Mouse (Mus musculus) heart, embryonic 11.5 days (tissue): ENCODE results near the gene Armh1. TPM values are rescaled to one million over a fixed set of nuclear protein-coding genes. Genes with fewer than 3 reads are reported as not detected.

Experiments used
- ATAC-seq: fragments of 200-750 bp; cut with Nextera tagmentation; replicated peaks from 2 replicates; pipeline ENCODE4 v1.8.0; 2017; ENCODE audit warnings: moderate library complexity; ENCODE audit not compliant: insufficient number of reproducible peaks, low FRiP score, low TSS enrichment
- H3K27ac ChIP-seq: fragments of 300-500 bp; sonication (generic); 2 replicates; pipeline ENCODE4 v1.5.1; 2014; ENCODE audit warnings: mild to moderate bottlenecking, low read depth, low read length
- H3K27me3 ChIP-seq: fragments of 300-500 bp; sonication (generic); 2 replicates; pipeline ENCODE4 v1.6.1; 2014; ENCODE audit warnings: mild to moderate bottlenecking, low read length, mixed read lengths; ENCODE audit not compliant: control insufficient read depth, insufficient read depth
- H3K36me3 ChIP-seq: fragments of 300-500 bp; sonication (generic); 2 replicates; pipeline ENCODE4 v1.6.1; 2014; ENCODE audit warnings: mild to moderate bottlenecking, low read length, moderate library complexity, mixed read lengths; ENCODE audit not compliant: control insufficient read depth, insufficient read depth
- H3K4me1 ChIP-seq: fragments of 300-500 bp; sonication (generic); 2 replicates; pipeline ENCODE4 v1.6.1; 2014; ENCODE audit warnings: low read length; ENCODE audit not compliant: control insufficient read depth, insufficient read depth
- H3K4me2 ChIP-seq: fragments of 300-500 bp; sonication (generic); 2 replicates; pipeline ENCODE4 v1.6.1; 2014; ENCODE audit warnings: mild to moderate bottlenecking, moderate library complexity
- H3K4me3 ChIP-seq: fragments of 300-500 bp; sonication (generic); 2 replicates; pipeline ENCODE4 v1.5.1; 2014; ENCODE audit warnings: low read depth, low read length
- H3K9ac ChIP-seq: fragments of 300-500 bp; sonication (generic); 2 replicates; pipeline ENCODE4 v1.6.1; 2014; ENCODE audit warnings: mild to moderate bottlenecking, low read depth, low read length, moderate library complexity
- H3K9me3 ChIP-seq: fragments of 300-500 bp; sonication (generic); replicated peaks from 2 replicates; pipeline ENCODE4 v1.6.1; 2016; ENCODE audit warnings: low read length; ENCODE audit not compliant: control insufficient read depth
- WGBS: fragments of 180-500 bp; shearing (Covaris S2); extraction: QIAGEN DNeasy Blood & Tissue Kit; methylation state at CpG from one replicate; pipeline ENCODE4 v1.1.7; 2014; ENCODE audit not compliant: insufficient replicate concordance; 5-methylcytosine and 5-hydroxymethylcytosine counted together
- polyA plus RNA-seq: library from polyadenylated mRNA; unstranded; fragments of >200 nt; fragmentation: Nextera tagmentation; extraction: Ambion mirVana; gene quantifications from 2 replicates; pipeline ENCODE4 v1.2.1, GENCODE M21; 2014

Gene Armh1
- polyA plus RNA-seq: 0.14 TPM in 1 of 2 replicates, not detected in the other

DNA sequence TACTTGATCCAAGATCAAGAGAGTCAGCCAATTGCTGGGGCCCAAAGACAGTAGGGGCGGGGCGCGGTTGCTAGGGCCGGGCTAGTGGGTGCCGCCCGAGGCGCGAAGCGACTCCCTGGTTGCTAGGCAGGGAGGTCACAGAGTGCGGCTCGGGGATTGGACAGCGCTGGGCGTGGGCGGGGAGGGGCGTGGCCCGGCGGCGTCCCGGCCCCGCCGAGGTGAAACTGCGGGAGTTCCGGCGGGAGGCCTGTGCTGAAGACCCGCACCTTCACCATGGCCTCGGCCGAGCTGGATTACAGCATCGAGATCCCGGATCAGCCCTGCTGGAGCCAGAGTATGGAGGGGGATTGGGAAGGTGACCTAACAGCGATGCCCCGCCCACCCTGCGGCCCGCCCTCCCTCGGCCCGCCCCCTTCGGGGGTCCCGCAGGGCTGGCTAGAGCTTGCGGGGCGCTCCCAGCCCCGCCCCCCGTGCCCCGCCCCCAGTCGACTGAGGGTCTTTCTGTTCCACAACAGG, at the start of gene Armh1, which contains the start of gene Tmem53:
Armh1 (minus strand) TSS at position 325 of the 516 bp plus-strand sequence.
Tmem53 (plus strand) TSS at position 151 of the 516 bp plus-strand sequence.
- no peaks in the 10 kb centered on the region for H3K9me3 ChIP-seq
- H3K36me3 ChIP-seq: no peaks in the 10 kb centered on the region
- H3K4me3 ChIP-seq: peak within 1 kb of the TSS; percentile 64
- ATAC-seq: peak; percentile 99
- H3K27me3 ChIP-seq: no peaks in the 10 kb centered on the region
- H3K9ac ChIP-seq: peak within 1 kb of the TSS; percentile 84
- peaks cover 13% of the 10 kb centered on the region; the same call in 1 of the 2 replicates for H3K4me1 ChIP-seq
- peak within 1 kb of the TSS; percentile 75 for H3K4me2 ChIP-seq
- H3K27ac ChIP-seq: peak within 1 kb of the TSS; percentile 78
- 0% methylated on average over 37 of the region's 43 CpGs for WGBS

DNA sequence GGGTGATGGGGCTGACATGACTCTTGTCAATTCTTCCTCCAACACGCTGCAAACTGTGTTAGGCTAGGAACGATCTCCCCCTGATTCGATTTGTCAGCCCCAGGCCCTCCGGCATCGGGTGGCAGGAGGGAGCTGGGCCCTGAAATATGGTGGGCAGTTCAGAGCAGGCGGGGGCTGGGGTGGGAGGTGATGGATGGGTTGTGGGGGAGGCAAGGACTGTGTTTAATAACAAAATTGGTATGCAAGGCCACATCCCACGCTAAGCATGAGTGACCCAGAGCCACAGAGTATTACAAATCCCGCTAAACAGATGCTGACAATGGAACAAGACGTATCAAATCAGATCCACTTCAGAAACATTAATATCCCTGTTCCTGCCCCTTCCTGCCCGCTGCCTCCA, 48.0 kb upstream of the Armh1 start:
- H3K9ac ChIP-seq: no peak overlapping the region
- 77% methylated on average over 10 of the region's 10 CpGs for WGBS
- no peaks in the 10 kb centered on the region for H3K9me3 ChIP-seq
- no peak overlapping the region for H3K4me2 ChIP-seq
- H3K4me1 ChIP-seq: peaks cover 10% of the 10 kb centered on the region; the same call in 1 of the 2 replicates
- H3K27me3 ChIP-seq: peaks cover 45% of the 10 kb centered on the region
- no peak for ATAC-seq
- H3K27ac ChIP-seq: no peak overlapping the region
- no peak overlapping the region for H3K4me3 ChIP-seq
- H3K36me3 ChIP-seq: no peaks in the 10 kb centered on the region

DNA sequence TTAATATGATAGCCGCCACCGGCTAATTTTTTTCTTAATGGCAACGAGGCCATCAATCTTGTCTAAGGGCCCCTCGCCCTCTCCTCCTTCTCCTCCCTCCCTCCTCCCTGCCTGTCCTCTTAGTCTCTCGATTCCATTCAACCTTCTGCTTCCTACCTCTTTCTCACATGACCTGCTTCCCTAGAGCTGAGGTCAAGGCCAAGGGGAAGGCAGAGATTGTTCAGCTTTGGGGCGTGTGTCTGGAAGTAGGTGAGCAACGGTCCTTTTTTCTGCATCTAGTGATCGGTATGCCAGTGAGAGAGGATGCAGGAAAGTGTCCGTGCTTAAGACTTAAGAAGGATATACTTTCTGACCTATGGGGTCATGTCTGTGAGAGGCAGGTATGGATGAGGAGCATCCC, 45.9 kb upstream of the Armh1 start:
- Histone ChIP-seq H3K9ac (no peak overlapping the region), H3K27ac (no peak overlapping the region), H3K4me1 (no peaks in the 10 kb centered on the region), H3K9me3 (no peaks in the 10 kb centered on the region), H3K27me3 (peaks cover 26% of the 10 kb centered on the region), H3K4me2 (no peak overlapping the region), H3K4me3 (no peak overlapping the region), H3K36me3 (no peaks in the 10 kb centered on the region)
- ATAC-seq: no peak
- WGBS: 73% methylated on average over 9 of the region's 9 CpGs

DNA sequence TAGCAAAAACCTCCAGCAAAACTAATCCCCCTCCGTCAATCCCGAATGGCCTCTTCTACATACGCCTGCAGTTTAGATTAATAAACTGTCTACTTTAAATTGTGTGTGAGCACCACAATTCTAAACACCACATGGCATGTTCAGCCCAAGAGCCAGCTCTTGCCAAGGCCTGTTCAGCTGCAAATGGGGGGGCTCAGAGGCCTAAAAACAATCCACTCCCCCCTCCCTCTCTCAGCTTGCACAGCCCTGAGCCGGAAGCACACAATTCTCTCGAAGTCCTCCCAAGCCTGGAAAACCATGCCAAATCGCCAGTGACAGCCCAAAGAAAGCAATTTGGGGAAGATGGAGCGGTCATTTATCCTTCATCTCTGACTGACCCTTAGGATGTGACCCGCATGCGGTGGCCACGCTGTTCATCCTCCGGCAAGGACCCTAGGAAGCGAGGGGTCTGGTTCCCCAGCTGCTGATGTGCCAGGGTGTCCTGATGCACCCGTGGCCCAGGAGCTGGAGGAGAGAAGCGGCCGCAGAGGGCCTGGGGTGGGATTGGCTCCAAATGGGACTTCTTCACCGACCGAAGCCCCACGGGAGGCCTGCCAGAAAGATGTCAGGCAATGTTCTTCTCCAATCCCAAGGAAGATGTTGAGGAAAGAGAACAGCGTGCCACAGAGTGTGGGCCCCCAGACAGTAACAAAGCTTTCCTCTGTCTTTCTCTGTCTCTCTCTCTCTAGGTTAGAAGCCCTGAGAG, 45.1 kb upstream of the Armh1 start:
- peaks cover 20% of the 10 kb centered on the region for H3K27me3 ChIP-seq
- no peaks in the 10 kb centered on the region for H3K36me3 ChIP-seq
- no peak overlapping the region for H3K4me2 ChIP-seq
- no peak overlapping the region for H3K4me3 ChIP-seq
- no peak overlapping the region for H3K9ac ChIP-seq
- H3K4me1 ChIP-seq: no peaks in the 10 kb centered on the region
- 74% methylated on average over 19 of the region's 19 CpGs for WGBS
- ATAC-seq: no peak
- no peak overlapping the region for H3K27ac ChIP-seq
- H3K9me3 ChIP-seq: no peaks in the 10 kb centered on the region

DNA sequence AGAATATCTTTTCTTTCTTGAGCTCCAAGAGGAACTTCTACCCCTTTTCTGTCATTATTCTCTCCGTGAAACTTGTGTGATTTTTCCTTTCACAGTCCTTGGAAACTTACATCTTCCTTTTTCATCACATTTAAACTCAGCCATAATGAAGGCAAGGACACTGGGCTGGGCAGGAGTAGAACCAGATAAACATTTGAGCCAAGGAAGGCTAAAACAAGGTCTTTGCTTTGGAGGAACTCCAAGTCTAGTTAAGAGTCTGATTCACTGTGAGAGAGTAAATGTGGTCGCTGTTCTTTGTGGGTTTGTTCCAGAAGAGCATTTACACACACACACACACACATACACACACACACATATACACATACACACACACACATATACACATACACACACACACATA, 39.8 kb upstream of the Armh1 start:
- WGBS: 90% methylated on average over 2 of the region's 2 CpGs
- peaks cover 13% of the 10 kb centered on the region for H3K4me1 ChIP-seq
- ATAC-seq: no peak
- H3K4me2 ChIP-seq: no peak overlapping the region
- no peak overlapping the region for H3K9ac ChIP-seq
- no peaks in the 10 kb centered on the region for H3K9me3 ChIP-seq
- no peaks in the 10 kb centered on the region for H3K36me3 ChIP-seq
- peaks cover 8% of the 10 kb centered on the region; the same call in 1 of the 2 replicates for H3K27me3 ChIP-seq
- no peak overlapping the region for H3K27ac ChIP-seq
- no peak overlapping the region for H3K4me3 ChIP-seq

DNA sequence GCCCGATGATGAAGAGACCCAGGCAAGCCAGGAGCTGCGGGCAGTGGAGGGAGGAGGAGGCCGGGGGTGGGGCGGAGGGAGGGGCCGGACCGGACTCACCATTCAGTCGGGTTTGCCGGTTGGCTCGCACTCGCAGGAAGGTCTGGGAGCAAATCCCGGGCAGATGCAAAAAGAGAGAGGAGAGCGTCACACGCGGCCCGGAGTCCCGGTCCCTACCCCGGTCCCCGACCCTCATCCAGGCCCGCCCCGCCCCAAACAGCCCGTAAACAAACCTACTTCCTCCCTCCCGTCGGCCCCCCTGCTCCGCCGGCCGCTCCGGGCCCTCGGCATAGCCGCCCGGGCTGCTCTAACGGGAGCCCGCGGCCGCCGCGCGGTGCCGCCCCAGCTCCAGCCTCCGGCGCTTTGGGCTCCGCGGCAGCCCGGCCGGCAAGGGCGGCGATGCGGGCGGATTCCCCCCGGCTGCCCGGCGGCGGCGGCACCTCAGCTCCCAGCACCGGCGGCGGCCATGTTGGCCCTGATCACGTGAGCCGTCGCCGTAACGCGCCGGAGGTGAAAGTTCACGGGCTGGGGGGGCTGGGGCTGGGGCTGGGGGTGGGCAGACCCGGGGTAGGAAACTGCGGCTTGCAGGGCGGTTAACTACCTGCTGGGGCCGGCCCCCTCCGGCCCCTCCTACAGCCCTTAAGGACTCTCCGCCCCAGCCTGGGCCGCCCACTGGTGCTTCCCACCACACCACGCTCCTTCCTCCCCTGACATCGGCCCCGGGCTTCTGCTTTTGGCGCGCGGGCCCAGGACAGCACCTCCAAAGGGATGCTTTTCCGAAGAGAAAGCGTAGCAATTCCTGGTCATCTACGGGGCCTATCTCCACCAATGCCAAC, 37.2 kb upstream of the Armh1 start:
- no peaks in the 10 kb centered on the region for H3K27me3 ChIP-seq
- H3K9me3 ChIP-seq: no peaks in the 10 kb centered on the region
- peaks cover 26% of the 10 kb centered on the region for H3K4me1 ChIP-seq
- H3K4me3 ChIP-seq: peak overlapping the region; percentile 80
- peak overlapping the region; percentile 87 for H3K4me2 ChIP-seq
- ATAC-seq: peak; percentile 89
- H3K27ac ChIP-seq: peak overlapping the region; percentile 97
- peaks cover 11% of the 10 kb centered on the region for H3K36me3 ChIP-seq
- H3K9ac ChIP-seq: peak overlapping the region; percentile 90
- under 1% methylated on average over 53 of the region's 80 CpGs for WGBS

DNA sequence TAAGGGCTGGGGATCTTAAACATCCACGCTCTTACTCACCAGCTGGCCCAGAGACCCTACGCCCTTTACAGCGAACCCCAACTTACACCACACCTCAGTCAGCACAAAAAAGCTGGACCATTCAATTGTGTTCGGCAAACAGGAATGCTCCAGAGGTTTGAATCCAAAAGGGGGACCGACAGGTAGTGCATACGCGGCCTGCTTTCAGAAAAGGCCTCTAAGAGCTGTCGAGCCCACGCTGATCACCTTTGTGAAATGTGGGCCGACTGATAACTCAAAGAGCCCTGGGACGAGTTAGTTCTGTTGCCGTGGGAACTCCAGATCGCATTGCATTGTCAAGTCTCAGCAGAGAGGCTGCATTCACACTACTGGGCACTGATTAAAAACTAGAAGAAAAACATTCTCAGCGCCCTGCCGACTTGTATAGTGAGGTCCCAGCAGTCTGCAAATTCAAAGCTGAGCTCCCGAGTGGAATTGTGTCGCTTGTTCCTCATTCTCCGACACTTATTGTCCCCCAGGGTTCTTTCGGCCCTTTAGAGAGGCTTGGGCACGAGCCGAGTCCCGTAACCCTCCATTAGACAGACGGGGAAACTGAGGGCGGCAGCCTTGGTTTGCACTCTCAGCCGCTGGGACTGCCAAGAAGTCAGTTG, 36.5 kb upstream of the Armh1 start:
- no peak for ATAC-seq
- 24% methylated on average over 25 of the region's 25 CpGs for WGBS
- peak overlapping the region; percentile 87 for H3K4me2 ChIP-seq
- H3K36me3 ChIP-seq: peaks cover 11% of the 10 kb centered on the region
- H3K9ac ChIP-seq: peak overlapping the region; percentile 90
- peak overlapping the region; percentile 80 for H3K4me3 ChIP-seq
- H3K27me3 ChIP-seq: no peaks in the 10 kb centered on the region
- H3K4me1 ChIP-seq: peaks cover 33% of the 10 kb centered on the region
- peak overlapping the region; percentile 97 for H3K27ac ChIP-seq
- H3K9me3 ChIP-seq: no peaks in the 10 kb centered on the region

DNA sequence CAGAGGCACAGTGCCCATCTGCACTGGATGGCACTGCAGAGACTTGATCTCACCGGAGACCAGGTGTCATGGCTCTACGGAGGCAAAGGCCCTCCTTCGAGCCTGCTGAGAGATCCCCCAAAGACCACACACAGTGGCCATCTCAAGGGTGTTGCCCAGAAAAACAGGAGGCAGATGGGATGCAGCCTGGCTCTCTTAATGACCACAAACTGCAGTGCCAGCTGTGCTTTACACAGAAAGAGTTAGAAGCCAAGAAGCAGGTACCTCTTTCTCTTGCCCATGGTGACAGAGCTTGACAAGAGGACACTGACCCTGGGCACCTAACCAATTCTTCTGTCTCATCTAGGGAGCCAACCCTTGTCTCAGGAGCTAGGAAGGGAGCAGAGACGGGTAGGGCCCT, 32.4 kb upstream of the Armh1 start:
- H3K4me3 ChIP-seq: no peak overlapping the region
- H3K9ac ChIP-seq: no peak overlapping the region
- no peaks in the 10 kb centered on the region for H3K27me3 ChIP-seq
- WGBS: 52% methylated on average over 4 of the region's 4 CpGs
- no peak for ATAC-seq
- peaks cover 17% of the 10 kb centered on the region for H3K36me3 ChIP-seq
- no peak overlapping the region for H3K27ac ChIP-seq
- no peak overlapping the region for H3K4me2 ChIP-seq
- peaks cover 37% of the 10 kb centered on the region for H3K4me1 ChIP-seq
- no peaks in the 10 kb centered on the region for H3K9me3 ChIP-seq
